Mouse (Mus musculus) liver, postnatal 0 days (tissue): ENCODE measurements around the gene H2-Ab1.

Source experiments
- CTCF ChIP-seq: sonication (generic); IDR thresholded peaks from 2 replicates; pipeline ENCODE4 v1.5.1; 2016; ENCODE audit warnings: antibody characterized with exemption, low read depth
- EP300 ChIP-seq: IDR thresholded peaks from 2 replicates; pipeline ENCODE4 v1.6.1; 2016; ENCODE audit warnings: antibody characterized with exemption, low read depth, mild to moderate bottlenecking

DNA sequence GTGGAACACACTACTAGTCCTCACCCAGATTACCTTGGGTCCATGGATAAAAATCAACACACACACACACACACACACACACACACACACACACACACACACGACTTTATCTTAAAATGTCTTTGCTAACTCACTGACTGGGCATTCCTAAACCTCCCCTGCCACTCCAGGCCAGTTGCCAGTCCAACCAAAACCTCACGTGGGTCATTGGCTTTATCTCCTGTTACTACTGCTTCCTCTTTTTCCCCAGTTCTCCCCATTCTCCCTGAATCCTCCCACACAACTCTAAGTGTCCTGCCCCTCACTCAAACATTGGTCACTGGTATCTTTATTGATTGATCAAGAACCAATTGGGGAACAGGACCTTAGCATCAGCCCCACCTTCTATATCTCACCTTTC, 59.8 kb downstream of the H2-Ab1 start:
- TF ChIP-seq CTCF (no peak), EP300 (no peak)
